Mouse (Mus musculus) liver, postnatal 0 days (tissue): ENCODE data around the gene Tspan14. TPM values are rescaled to one million over a fixed set of nuclear protein-coding genes. Genes with fewer than 3 reads are reported as not detected.
A peak's percentile ranks its signal among the peaks of the same experiment; 100 is the strongest.

Source experiments
- ATAC-seq: fragments of 200-750 bp; cut with Nextera tagmentation; 2 replicates; pipeline ENCODE4 v1.8.0; 2017; ENCODE audit warnings: mild to moderate bottlenecking, moderate library complexity
- DNase-seq: peaks from one replicate; pipeline ENCODE4 v3.0.0-alpha.2; 2016
- H3K27ac ChIP-seq: fragments of 300-500 bp; sonication (generic); 2 replicates; pipeline ENCODE4 v1.5.1; 2014; ENCODE audit warnings: antibody characterized with exemption, moderate library complexity, mild to moderate bottlenecking, low read depth
- H3K27me3 ChIP-seq: fragments of 300-500 bp; sonication (generic); 2 replicates; pipeline ENCODE4 v1.6.1; 2014; ENCODE audit warnings: low read length, control low read depth, mixed read lengths; ENCODE audit not compliant: insufficient read depth
- H3K36me3 ChIP-seq: fragments of 300-500 bp; sonication (generic); replicated peaks from 2 replicates; pipeline ENCODE4 v1.6.1; 2014; ENCODE audit warnings: mild to moderate bottlenecking, control low read depth, low read length, moderate library complexity, mixed read lengths; ENCODE audit not compliant: insufficient read depth
- H3K4me1 ChIP-seq: fragments of 300-500 bp; sonication (generic); 2 replicates; pipeline ENCODE4 v1.6.1; 2014; ENCODE audit warnings: antibody characterized with exemption, mild to moderate bottlenecking, control low read depth; ENCODE audit not compliant: insufficient read depth
- H3K4me2 ChIP-seq: fragments of 300-500 bp; sonication (generic); 2 replicates; pipeline ENCODE4 v1.6.1; 2014; ENCODE audit warnings: low read depth, mild to moderate bottlenecking, low read length, moderate library complexity, mixed read lengths
- H3K4me3 ChIP-seq: fragments of 300-500 bp; sonication (generic); 2 replicates; pipeline ENCODE4 v1.5.1; 2014; ENCODE audit warnings: low read depth, low read length
- H3K9ac ChIP-seq: fragments of 300-500 bp; sonication (generic); replicated peaks from 2 replicates; pipeline ENCODE4 v1.6.1; 2014; ENCODE audit warnings: mild to moderate bottlenecking, moderate library complexity
- H3K9me3 ChIP-seq: fragments of 300-500 bp; sonication (generic); 2 replicates; pipeline ENCODE4 v1.6.1; 2016; ENCODE audit warnings: mild to moderate bottlenecking, control low read depth, low read length, mixed read lengths
- CTCF ChIP-seq: sonication (generic); IDR thresholded peaks from 2 replicates; pipeline ENCODE4 v1.5.1; 2016; ENCODE audit warnings: antibody characterized with exemption, low read depth
- EP300 ChIP-seq: IDR thresholded peaks from 2 replicates; pipeline ENCODE4 v1.6.1; 2016; ENCODE audit warnings: antibody characterized with exemption, low read depth, mild to moderate bottlenecking
- WGBS: fragments of 180-500 bp; shearing (Covaris S2); extraction: QIAGEN DNeasy Blood & Tissue Kit; methylation state at CpG from one replicate; pipeline ENCODE4 v1.1.7; 2014; ENCODE audit not compliant: insufficient replicate concordance; 5-methylcytosine and 5-hydroxymethylcytosine counted together
- polyA plus RNA-seq: library from polyadenylated mRNA; unstranded; fragments of >200 nt; fragmentation: Nextera tagmentation; extraction: Ambion mirVana; gene quantifications from 2 replicates; pipeline ENCODE4 v1.2.1, GENCODE M21; 2015

The Tspan14 gene
- polyA plus RNA-seq, 1 experiment from 2014 or later = 24.9 TPM

GRCm38 (mm10) chr14:41000801-41001200, 34.2 kb upstream of the Tspan14 start:
- WGBS = 90% methylated on average over 4 of the region's 4 CpGs
- Histone ChIP-seq H3K4me3 (no peak overlapping the region), H3K36me3 (peaks cover 51% of the 10 kb centered on the region), H3K9me3 (no peaks in the 10 kb centered on the region), H3K27ac (no peak overlapping the region), H3K4me2 (no peak overlapping the region), H3K27me3 (no peaks in the 10 kb centered on the region), H3K9ac (no peak overlapping the region), H3K4me1 (peaks cover 17% of the 10 kb centered on the region)
- no peak for ATAC-seq
- TF ChIP-seq CTCF (no peak), EP300 (no peak)
- no peak for DNase-seq

- H3K27me3 ChIP-seq = no peaks in the 10 kb centered on the region
- no peaks in the 10 kb centered on the region for H3K9me3 ChIP-seq
- ATAC-seq = peak; percentile 70
- H3K9ac ChIP-seq = no peak overlapping the region
- H3K4me2 ChIP-seq = no peak overlapping the region
- H3K27ac ChIP-seq = peak overlapping the region; percentile 7; the same call in 1 of the 2 replicates
- no peak for DNase-seq
- no peak for TF ChIP-seq EP300
- TF ChIP-seq CTCF = no peak
- WGBS = 73% methylated on average over 7 of the region's 7 CpGs
- peaks cover 51% of the 10 kb centered on the region for H3K36me3 ChIP-seq
- peaks cover 13% of the 10 kb centered on the region for H3K4me1 ChIP-seq
- H3K4me3 ChIP-seq = no peak overlapping the region
Observed at GRCm38 (mm10) chr14:40999904-41000645, 33.5 kb upstream of the Tspan14 start.

- Histone ChIP-seq H3K9me3 (no peaks in the 10 kb centered on the region), H3K4me1 (peaks cover 16% of the 10 kb centered on the region), H3K36me3 (peaks cover 45% of the 10 kb centered on the region), H3K27ac (no peak overlapping the region), H3K9ac (no peak overlapping the region), H3K4me3 (no peak overlapping the region), H3K4me2 (no peak overlapping the region), H3K27me3 (no peaks in the 10 kb centered on the region)
- 86% methylated on average over 3 of the region's 3 CpGs for WGBS
- ATAC-seq (no peak), DNase-seq (no peak)
- TF ChIP-seq CTCF (no peak), EP300 (no peak)
Observed at GRCm38 (mm10) chr14:40996171-40996570, 29.6 kb upstream of the Tspan14 start.

- peaks cover 27% of the 10 kb centered on the region for H3K4me1 ChIP-seq
- peak overlapping the region; percentile 35 for H3K9ac ChIP-seq
- no peaks in the 10 kb centered on the region for H3K27me3 ChIP-seq
Observed at GRCm38 (mm10) chr14:40992464-40992863, 25.9 kb upstream of the Tspan14 start.

GRCm38 (mm10) chr14:40988780-40989179, 22.2 kb upstream of the Tspan14 start:
- ATAC-seq = peak; percentile 70
- Histone ChIP-seq H3K9ac (no peak overlapping the region), H3K36me3 (0 out of 2 replicates have a peak, but pooled peaks cover 2% of the 10 kb centered on the region), H3K4me1 (peaks cover 27% of the 10 kb centered on the region), H3K4me3 (no peak overlapping the region), H3K9me3 (no peaks in the 10 kb centered on the region), H3K27ac (no peak overlapping the region), H3K27me3 (no peaks in the 10 kb centered on the region), H3K4me2 (peak overlapping the region; percentile 2; the same call in 1 of the 2 replicates)
- 46% methylated on average over 5 of the region's 5 CpGs for WGBS
- no peak for DNase-seq
- TF ChIP-seq CTCF = no peak
- peak; percentile 88 for TF ChIP-seq EP300

More at GRCm38 (mm10) chr14:40992464-40992863, 25.9 kb upstream of the Tspan14 start:
- no peaks in the 10 kb centered on the region for H3K9me3 ChIP-seq
- WGBS = 26% methylated on average over 6 of the region's 6 CpGs
- peak overlapping the region; percentile 53 for H3K27ac ChIP-seq
- peak overlapping the region; percentile 66 for H3K4me2 ChIP-seq
- ATAC-seq = peak; percentile 64
- no peak for TF ChIP-seq CTCF
- TF ChIP-seq EP300 = peak; percentile 94
- DNase-seq = no peak
- H3K4me3 ChIP-seq = peak overlapping the region; percentile 22
- H3K36me3 ChIP-seq = peaks cover 19% of the 10 kb centered on the region

GRCm38 (mm10) chr14:40987184-40987583, 20.6 kb upstream of the Tspan14 start:
- no peak overlapping the region for H3K4me3 ChIP-seq
- WGBS = 75% methylated on average over 2 of the region's 2 CpGs
- H3K4me2 ChIP-seq = no peak overlapping the region
- ATAC-seq (no peak), DNase-seq (no peak)
- H3K36me3 ChIP-seq = no peaks in the 10 kb centered on the region
- H3K27ac ChIP-seq = no peak overlapping the region
- H3K9ac ChIP-seq = no peak overlapping the region
- H3K27me3 ChIP-seq = no peaks in the 10 kb centered on the region
- peaks cover 17% of the 10 kb centered on the region for H3K4me1 ChIP-seq
- TF ChIP-seq CTCF (no peak), EP300 (no peak)
- no peaks in the 10 kb centered on the region for H3K9me3 ChIP-seq
